Mouse (Mus musculus): ENCODE results near the gene Olfr960. TPM values are rescaled to one million over a fixed set of nuclear protein-coding genes. Genes with fewer than 3 reads are reported as not detected.

Gene Olfr960
- total RNA-seq, 1 experiment from 2014 or later = not detected

Other genes with a start within 250 kb of the Olfr960 start
- gene Olfr951, start 234.0 kb upstream of the Olfr960 start, total RNA-seq (2021) = not detected in 2 replicates
- not detected in 2 replicates for gene Olfr952, start 194.2 kb upstream of the Olfr960 start, total RNA-seq (2021)
- gene Olfr954, start 164.7 kb upstream of the Olfr960 start, total RNA-seq (2021) = not detected in 2 replicates
- not detected in 2 replicates for gene Olfr955, start 149.4 kb upstream of the Olfr960 start, total RNA-seq (2021)
- not detected in 2 replicates for gene Olfr44, start 127.4 kb upstream of the Olfr960 start, total RNA-seq (2021)
- gene Olfr957, start 105.6 kb upstream of the Olfr960 start, total RNA-seq (2021) = not detected in 2 replicates
- not detected in 2 replicates for gene Olfr958, start 67.3 kb upstream of the Olfr960 start, total RNA-seq (2021)
- not detected in 2 replicates for gene Olfr959, start 45.8 kb upstream of the Olfr960 start, total RNA-seq (2021)
- gene AW551984, start 17.0 kb upstream of the Olfr960 start, total RNA-seq (2021) = 11.9 and 14.9 TPM in 2 replicates
- not detected in 2 replicates for gene Olfr148, start 10.7 kb upstream of the Olfr960 start, total RNA-seq (2021)
- not detected in 2 replicates for gene Olfr961, start 23.7 kb downstream of the Olfr960 start, total RNA-seq (2021)
- gene Olfr963, start 45.8 kb downstream of the Olfr960 start, total RNA-seq (2021) = not detected in 2 replicates
- not detected in 2 replicates for gene Olfr149, start 85.7 kb downstream of the Olfr960 start, total RNA-seq (2021)
- not detected in 2 replicates for gene Olfr965, start 90.0 kb downstream of the Olfr960 start, total RNA-seq (2021)
- not detected in 2 replicates for gene Olfr150, start 109.6 kb downstream of the Olfr960 start, total RNA-seq (2021)
- gene Olfr967, start 124.9 kb downstream of the Olfr960 start, total RNA-seq (2021) = not detected in 2 replicates
- not detected in 2 replicates for gene Olfr968, start 161.9 kb downstream of the Olfr960 start, total RNA-seq (2021)
- gene Olfr969, start 169.6 kb downstream of the Olfr960 start, total RNA-seq (2021) = not detected in 2 replicates
- not detected in 2 replicates for gene Olfr970, start 187.5 kb downstream of the Olfr960 start, total RNA-seq (2021)
- gene Olfr971, start 215.5 kb downstream of the Olfr960 start, total RNA-seq (2021) = not detected in 2 replicates
- gene Olfr972, start 245.0 kb downstream of the Olfr960 start, total RNA-seq (2021) = not detected in 2 replicates